Mouse (Mus musculus) naive thymus-derived CD4-positive, alpha-beta T cell, adult 2 months (primary cell): ENCODE results near the gene Nrxn3.

Source experiments
- DNase-seq: peaks from one replicate; pipeline ENCODE4 v3.0.0-alpha.2; 2011; ENCODE audit warnings: low read depth

Nrxn3 gene

GRCm38 (mm10) chr12:88926306-88926705 lies 203.6 kb downstream of the Nrxn3 start:
- no peak for DNase-seq

- no peak for DNase-seq
These were observed 209.0 kb downstream of the Nrxn3 start for GRCm38 (mm10) chr12:88931713-88932112.

- DNase-seq: no peak
These were observed 217.0 kb downstream of the Nrxn3 start for GRCm38 (mm10) chr12:88939679-88940078.

DNA sequence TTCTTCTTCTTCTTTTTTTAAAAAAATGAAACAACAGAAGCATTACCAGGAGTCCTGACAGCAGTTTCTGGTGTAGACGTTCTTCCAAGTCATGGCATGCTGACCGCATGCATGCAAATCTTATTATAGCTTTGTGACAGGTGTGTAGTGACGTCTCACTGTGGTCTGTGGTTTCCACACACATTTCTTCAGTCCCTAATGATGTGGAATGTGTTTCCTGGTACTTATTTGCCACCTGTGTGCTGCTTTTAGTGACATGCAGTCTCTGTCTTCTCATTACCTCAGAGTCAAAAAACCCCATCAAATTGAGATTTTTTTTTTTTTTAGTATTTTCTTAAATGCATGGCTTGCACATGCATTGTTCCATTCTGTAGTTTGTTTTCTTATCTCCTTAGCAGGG lies 222.3 kb downstream of the Nrxn3 start:
- DNase-seq: no peak

DNA sequence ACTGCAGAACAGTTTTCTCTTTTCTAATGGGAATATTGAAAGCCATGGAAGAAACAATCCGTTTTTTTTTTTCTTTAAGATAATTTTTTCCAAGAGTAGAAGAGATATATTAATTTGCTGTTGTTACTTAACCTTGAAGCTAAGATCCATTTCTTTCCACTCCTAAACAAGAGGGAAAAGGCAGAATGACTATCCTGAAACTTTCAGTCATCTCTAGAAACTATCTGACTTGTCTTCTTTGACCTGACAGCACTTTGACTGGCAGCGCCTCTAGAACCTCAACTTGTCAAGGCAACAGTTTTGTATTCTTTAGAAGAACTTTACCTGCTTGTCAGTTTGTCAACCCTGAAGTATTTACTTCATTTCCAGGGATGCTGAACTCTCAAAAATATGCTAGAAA lies 227.2 kb downstream of the Nrxn3 start:
- DNase-seq: no peak

DNA sequence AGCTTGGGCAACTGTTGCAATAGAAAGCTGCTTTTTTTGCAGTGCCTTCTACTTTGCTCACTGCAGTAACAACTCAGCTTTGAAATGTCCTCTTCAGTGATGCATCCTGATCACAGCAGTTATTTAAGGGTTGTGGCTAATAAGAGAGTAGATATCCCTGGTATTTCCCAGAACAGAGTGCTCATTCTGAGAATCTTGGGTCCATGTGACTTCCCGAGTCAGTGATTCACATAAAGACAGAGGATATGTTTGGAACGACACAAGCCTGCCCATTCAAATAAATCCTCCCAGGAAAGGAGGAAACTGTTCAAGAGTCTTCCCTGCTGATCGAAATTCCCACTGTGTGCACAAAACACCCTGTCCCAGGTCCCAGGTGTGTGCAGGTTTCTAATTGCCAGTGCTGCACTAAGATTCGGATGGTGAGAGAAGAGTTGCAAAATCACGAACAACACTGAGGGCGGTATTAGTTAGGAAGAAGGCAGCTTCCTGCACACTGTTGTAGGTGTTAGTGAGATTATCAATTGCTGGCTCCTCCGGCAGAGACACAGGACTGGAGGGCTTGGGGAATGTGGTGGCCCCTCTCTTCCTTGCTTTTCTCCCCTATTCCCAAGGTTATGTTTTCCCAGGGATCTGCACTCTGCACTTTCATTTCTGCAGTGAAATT lies 230.4 kb downstream of the Nrxn3 start:
- no peak for DNase-seq

- DNase-seq: no peak
These were observed 231.1 kb downstream of the Nrxn3 start for GRCm38 (mm10) chr12:88953801-88954200.

DNA sequence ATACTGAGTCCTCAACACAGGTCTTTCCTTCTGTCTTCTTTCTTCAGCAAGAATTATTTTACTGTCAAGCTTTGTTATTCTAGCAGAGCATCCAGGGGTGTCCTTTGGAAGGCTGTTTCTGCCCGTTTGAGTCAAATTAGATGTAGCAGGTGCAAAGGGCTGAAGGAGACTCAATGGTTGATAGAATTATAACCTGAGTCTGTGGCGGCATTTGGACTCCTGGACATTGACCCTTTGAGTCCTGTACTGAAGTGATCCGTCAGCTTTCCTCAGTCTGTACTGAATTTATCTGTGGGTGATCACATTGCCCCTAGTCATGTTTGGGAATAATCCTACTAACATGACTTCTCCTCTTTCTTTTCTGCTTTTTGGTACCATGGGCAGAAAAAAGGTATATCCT lies 234.8 kb downstream of the Nrxn3 start:
- DNase-seq: no peak

DNA sequence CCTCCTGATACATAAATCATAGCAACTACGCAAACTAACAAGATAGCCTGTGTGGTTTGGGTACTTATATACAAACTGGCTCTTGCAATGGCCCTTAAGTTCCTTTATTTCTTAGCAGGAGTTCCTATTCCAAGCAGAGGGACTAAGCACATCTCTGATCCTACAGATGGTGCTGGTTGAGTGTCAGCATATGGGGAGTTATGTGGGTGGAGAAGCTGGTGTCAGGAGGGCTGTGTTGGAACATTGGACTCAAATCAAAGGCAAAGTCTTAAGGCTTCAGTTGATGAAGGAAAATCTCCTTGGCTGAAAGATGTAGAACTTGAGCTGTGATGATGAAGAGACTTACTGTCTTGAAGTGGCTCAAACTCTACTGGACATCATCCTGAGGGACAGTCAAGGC lies 238.1 kb downstream of the Nrxn3 start:
- DNase-seq: no peak

GRCm38 (mm10) chr12:88966329-88966728 lies 243.7 kb downstream of the Nrxn3 start:
- DNase-seq: no peak

DNA sequence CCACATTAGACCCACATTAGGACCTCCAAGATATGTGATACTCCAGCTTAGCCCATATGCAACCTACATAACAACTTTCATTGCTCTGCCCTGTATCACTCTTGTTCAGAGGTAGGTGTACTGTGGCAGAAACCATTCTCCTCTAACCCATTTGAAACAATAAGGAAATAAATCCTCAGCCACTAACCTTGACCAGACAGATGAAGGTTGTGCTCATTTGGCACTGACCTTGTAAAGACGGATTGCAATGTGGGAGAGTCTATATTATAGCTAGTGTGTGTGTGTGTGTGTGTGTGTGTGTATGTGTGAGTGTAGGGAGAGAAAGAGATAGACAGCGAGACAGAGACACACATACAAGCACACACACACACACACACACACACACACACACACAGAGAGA lies 253.9 kb downstream of the Nrxn3 start:
- DNase-seq: no peak

DNA sequence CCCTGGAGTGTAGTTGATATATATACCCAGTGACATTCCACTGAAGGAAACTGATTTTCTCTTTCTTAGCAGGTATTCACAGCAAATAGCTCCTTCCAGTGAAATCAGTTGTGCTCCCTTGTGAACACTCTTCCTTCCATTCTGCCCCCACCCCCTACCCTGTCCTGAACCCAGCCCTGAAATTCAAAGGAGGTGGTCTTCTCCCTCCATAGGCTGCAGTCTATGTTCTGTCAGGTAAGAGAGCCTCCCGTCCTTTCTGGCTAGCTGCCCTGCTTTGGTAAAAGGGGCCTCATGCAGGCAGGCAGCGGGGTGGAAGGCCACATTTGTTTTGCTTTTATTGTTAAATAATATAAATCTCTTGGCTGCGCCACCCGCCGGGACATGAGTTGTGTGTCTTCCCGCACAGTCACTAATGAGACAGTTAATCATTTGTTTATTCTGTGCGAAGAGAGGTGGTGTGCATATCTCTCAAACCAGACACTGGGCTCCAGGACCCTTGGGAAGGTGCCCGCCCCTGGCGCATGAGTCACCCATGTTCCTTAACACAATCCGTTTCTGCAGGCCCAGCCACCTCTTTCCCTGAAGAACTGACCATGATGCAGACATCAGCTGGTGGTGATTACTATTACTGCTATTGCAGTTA lies 261.1 kb downstream of the Nrxn3 start:
- DNase-seq: no peak

- DNase-seq: no peak
These were observed 261.7 kb downstream of the Nrxn3 start for GRCm38 (mm10) chr12:88984375-88984774.

DNA sequence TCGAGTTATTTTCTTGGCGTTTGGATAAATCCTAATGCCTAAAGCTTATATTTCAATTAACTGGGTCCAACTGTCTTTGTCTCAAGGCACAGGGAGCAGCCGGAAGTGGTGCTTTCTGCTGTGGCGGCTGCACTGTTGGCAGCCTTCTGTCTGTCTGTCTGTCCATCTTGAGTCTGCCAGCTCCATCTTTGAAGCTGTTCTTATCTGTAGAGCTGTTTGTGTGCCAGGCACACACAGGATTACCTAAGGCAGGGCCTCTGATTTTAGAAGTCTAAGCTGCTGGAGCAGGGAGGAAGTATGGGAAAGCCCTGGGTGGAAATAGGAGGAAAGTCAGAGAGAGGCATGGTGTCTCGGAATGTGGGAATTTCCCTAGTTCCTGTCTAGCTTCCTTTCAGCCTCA lies 262.1 kb downstream of the Nrxn3 start:
- DNase-seq: no peak

DNA sequence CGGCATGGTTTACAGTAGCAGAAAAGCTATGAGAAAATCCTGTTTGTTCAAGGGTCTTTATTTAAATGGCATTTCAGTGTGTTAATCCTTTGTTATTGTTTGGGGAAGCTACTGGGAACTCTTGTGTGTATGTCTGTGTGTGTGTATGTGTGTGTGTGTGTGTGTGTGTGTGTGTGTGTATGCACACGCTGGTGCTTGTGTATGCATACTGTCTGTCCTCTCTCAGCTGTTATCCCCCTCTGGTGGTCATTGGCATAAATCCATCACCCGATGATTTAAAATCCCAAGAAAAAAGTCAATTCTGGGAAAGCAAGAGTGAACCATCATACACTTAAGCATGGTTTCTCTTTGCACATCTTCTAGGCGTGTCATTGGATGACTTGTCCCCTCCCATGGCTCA lies 264.4 kb downstream of the Nrxn3 start:
- no peak for DNase-seq

DNA sequence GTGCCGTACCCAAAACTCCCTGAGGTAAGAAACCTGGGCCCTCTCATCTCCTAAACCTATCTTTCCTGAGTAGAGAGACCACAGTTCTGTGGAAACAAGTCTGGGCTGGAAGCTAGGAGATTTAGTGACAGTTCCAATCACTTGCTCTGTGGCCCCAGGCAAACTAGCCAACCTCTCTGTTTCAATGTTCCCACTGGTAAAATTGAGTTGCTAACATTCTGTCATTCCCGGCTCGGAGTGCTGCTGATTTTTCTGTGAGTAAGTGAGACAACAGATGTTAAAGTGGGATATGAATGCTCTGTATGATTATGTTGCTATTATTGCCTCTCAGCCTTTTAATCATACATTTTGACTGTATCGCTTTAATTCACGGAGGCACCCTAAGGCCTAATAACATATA lies 268.1 kb downstream of the Nrxn3 start:
- no peak for DNase-seq

DNA sequence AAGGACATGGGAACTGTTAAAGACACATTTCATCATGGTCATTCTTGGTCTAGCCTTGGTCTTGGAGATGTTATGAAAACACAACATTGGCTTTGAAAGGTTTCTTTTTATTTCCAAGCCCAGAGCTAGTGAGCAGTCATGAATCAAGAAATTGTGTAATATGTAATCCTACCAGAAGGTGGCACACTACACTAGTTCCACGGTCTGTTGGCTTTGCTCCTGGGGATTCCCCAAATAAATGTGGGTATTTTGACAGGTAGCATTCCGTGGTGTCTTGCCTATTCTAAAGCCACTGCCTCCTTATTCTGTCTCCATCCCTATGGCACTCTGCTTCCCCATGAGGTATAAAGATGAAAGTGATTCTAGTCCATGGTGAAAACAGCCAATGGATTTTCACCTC lies 269.5 kb downstream of the Nrxn3 start:
- DNase-seq: peak; percentile 1

GRCm38 (mm10) chr12:88993788-88994187 lies 271.1 kb downstream of the Nrxn3 start:
- no peak for DNase-seq

DNA sequence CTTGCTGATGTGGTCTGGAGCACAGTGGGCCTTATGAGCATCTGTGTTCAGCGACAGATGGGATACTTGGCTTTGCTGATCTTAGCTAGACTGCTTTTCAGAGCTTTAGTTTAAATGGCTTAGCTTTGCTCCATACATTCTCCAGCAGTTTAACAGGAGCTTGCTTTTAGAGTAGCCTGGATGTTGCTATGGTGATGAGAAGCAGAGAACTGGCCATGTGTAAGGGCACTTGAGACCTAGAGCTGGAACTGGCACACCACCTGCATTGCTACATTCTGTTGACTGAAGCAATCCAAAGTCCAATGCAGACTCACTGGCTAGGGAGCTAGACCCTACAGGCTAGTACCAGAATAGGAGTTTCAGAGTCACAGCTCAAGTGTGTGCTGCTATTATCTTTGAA lies 293.8 kb downstream of the Nrxn3 start:
- DNase-seq: no peak

- no peak for DNase-seq
These were observed 302.5 kb downstream of the Nrxn3 start for GRCm38 (mm10) chr12:89025180-89025579.

- no peak for DNase-seq
These were observed 313.4 kb downstream of the Nrxn3 start for GRCm38 (mm10) chr12:89035984-89036618.

GRCm38 (mm10) chr12:89040151-89040550 lies 317.5 kb downstream of the Nrxn3 start:
- no peak for DNase-seq

- DNase-seq: no peak
These were observed 318.9 kb downstream of the Nrxn3 start for GRCm38 (mm10) chr12:89041429-89042107.
